Mouse (Mus musculus): Measurements from ENCODE around the gene Speer4d.
"Not testable (repeated sequence)": the region's sequence is repeated elsewhere in the genome, so short reads cannot be mapped to it uniquely, and the experiment has no call there.

Gene Speer4d

GRCm38 (mm10) chr5:15618764-15619163 lies at the start of gene Speer4d:
TSS of gene Speer4d (plus strand) at chr5:15619064.
- DNase-seq (ENCODE audit: low read depth, low spot score) = not testable (repeated sequence)

- not testable (repeated sequence) for DNase-seq (ENCODE audit: low read depth, low spot score)
These were observed 45.1 kb upstream of the Speer4d start for GRCm38 (mm10) chr5:15573735-15574134.

GRCm38 (mm10) chr5:15577033-15577432 lies 41.8 kb upstream of the Speer4d start, which contains the start of gene Gm21083:
TSS of gene Gm21083 (plus strand) at chr5:15577333.
- not testable (repeated sequence) for DNase-seq (ENCODE audit: low read depth, low spot score)

- DNase-seq (ENCODE audit: low read depth, low spot score) = not testable (repeated sequence)
These were observed 32.5 kb upstream of the Speer4d start for GRCm38 (mm10) chr5:15586351-15586750.

GRCm38 (mm10) chr5:15588291-15588690 lies 30.6 kb upstream of the Speer4d start:
- peak; percentile 30 for DNase-seq (ENCODE audit: low read depth, low spot score)

- not testable (repeated sequence) for DNase-seq (ENCODE audit: low read depth, low spot score)
These were observed 28.2 kb upstream of the Speer4d start for GRCm38 (mm10) chr5:15590635-15591034.

GRCm38 (mm10) chr5:15591577-15591976 lies 27.3 kb upstream of the Speer4d start:
- not testable (repeated sequence) for DNase-seq (ENCODE audit: low read depth, low spot score)

- DNase-seq (ENCODE audit: low read depth, low spot score) = not testable (repeated sequence)
These were observed 20.0 kb upstream of the Speer4d start for GRCm38 (mm10) chr5:15598831-15599230.

- DNase-seq (ENCODE audit: low read depth, low spot score) = not testable (repeated sequence)
These were observed 18.5 kb upstream of the Speer4d start for GRCm38 (mm10) chr5:15600342-15600741.

GRCm38 (mm10) chr5:15601481-15601880 lies 17.4 kb upstream of the Speer4d start:
- DNase-seq (ENCODE audit: low read depth, low spot score) = not testable (repeated sequence)

- DNase-seq (ENCODE audit: low read depth, low spot score) = not testable (repeated sequence)
These were observed 16.9 kb upstream of the Speer4d start for GRCm38 (mm10) chr5:15601960-15602359.

GRCm38 (mm10) chr5:15602424-15602947 lies 16.4 kb upstream of the Speer4d start:
- DNase-seq (ENCODE audit: low read depth, low spot score) = not testable (repeated sequence)

GRCm38 (mm10) chr5:15603008-15603407 lies 15.9 kb upstream of the Speer4d start:
- not testable (repeated sequence) for DNase-seq (ENCODE audit: low read depth, low spot score)

GRCm38 (mm10) chr5:15603585-15603984 lies 15.3 kb upstream of the Speer4d start:
- DNase-seq (ENCODE audit: low read depth, low spot score) = not testable (repeated sequence)

- not testable (repeated sequence) for DNase-seq (ENCODE audit: low read depth, low spot score)
These were observed 12.2 kb upstream of the Speer4d start for GRCm38 (mm10) chr5:15606677-15607076.

- not testable (repeated sequence) for DNase-seq (ENCODE audit: low read depth, low spot score)
These were observed 8.2 kb upstream of the Speer4d start for GRCm38 (mm10) chr5:15610695-15611094.

GRCm38 (mm10) chr5:15616195-15616594 lies 2.7 kb upstream of the Speer4d start:
- not testable (repeated sequence) for DNase-seq (ENCODE audit: low read depth, low spot score)

- not testable (repeated sequence) for DNase-seq (ENCODE audit: low read depth, low spot score)
These were observed 9.3 kb downstream of the Speer4d start for GRCm38 (mm10) chr5:15628136-15628535.

GRCm38 (mm10) chr5:15630068-15630467 lies 11.2 kb downstream of the Speer4d start:
- DNase-seq (ENCODE audit: low read depth, low spot score) = not testable (repeated sequence)

GRCm38 (mm10) chr5:15637637-15638036 lies 18.8 kb downstream of the Speer4d start:
- DNase-seq (ENCODE audit: low read depth, low spot score) = not testable (repeated sequence)

- DNase-seq (ENCODE audit: low read depth, low spot score) = not testable (repeated sequence)
These were observed 26.8 kb downstream of the Speer4d start for GRCm38 (mm10) chr5:15645707-15646106.

GRCm38 (mm10) chr5:15652334-15652733 lies 33.5 kb downstream of the Speer4d start:
- DNase-seq (ENCODE audit: low read depth, low spot score) = not testable (repeated sequence)

- not testable (repeated sequence) for DNase-seq (ENCODE audit: low read depth, low spot score)
These were observed 38.1 kb downstream of the Speer4d start, which contains the start of gene 4930572O03Rik for GRCm38 (mm10) chr5:15656959-15657358. TSS of gene 4930572O03Rik (minus strand) at chr5:15657059.
